13 mouse cellular contexts compared by ENCODE assay signal in genomic region chr9:118591633-118592032, GRCm38 (mm10).
"Had no signal": no experiment of that assay in that cellular context is flagged by ENCODE, and none has a peak within 500 bp of the region (broad histone marks: within the 10 kb centered on the region; RNA-seq: fewer than 3 reads in every experiment).

No protein-coding gene starts in this region.

- H3K9me3 ChIP-seq: midbrain, embryonic 10.5 days; midbrain, embryonic 12.5 days; neural tube, embryonic 12.5 days; stomach, embryonic 15.5 days had no signal

- H3K27ac ChIP-seq: midbrain, embryonic 10.5 days; midbrain, embryonic 12.5 days; neural tube, embryonic 12.5 days; stomach, embryonic 15.5 days; stomach, postnatal 0 days had no signal

- H3K4me3 ChIP-seq: midbrain, embryonic 10.5 days; midbrain, embryonic 12.5 days; neural tube, embryonic 12.5 days; stomach, embryonic 15.5 days had no signal

- DNase-seq: lung, adult 18-20 months; lung, embryonic 14.5 days; lung, postnatal 10 days; midbrain, embryonic 14.5 days; right cerebral cortex, postnatal 14 days; thymus, adult 2 months; thymus, postnatal 25 days; thymus, postnatal 4 days had no signal

- H3K27me3 ChIP-seq: midbrain, embryonic 12.5 days; neural tube, embryonic 12.5 days; stomach, embryonic 15.5 days had no signal

- H3K36me3 ChIP-seq: midbrain, embryonic 10.5 days; midbrain, embryonic 12.5 days; neural tube, embryonic 12.5 days; stomach, embryonic 15.5 days had no signal
